Mouse (Mus musculus) Patski (cell line): Measurements from ENCODE around the gene Akr1c19. TPM values are rescaled to one million over a fixed set of nuclear protein-coding genes. Genes with fewer than 3 reads are reported as not detected.
"Not testable (repeated sequence)": the region's sequence is repeated elsewhere in the genome, so short reads cannot be mapped to it uniquely, and the experiment has no call there.

ENCODE experiments used
- ATAC-seq: fragments of 100-300 bp; one replicate; pipeline ENCODE4 v1.8.0; 2021
- CTCF ChIA-PET: fragments of 350-600 bp; sonication (Branson Sonifier 250); formaldehyde crosslinking; loops from one replicate; lab custom pipeline; 2022; ENCODE audit warnings: inconsistent platforms; lab: Charles Lee
- POLR2A ChIA-PET: fragments of 350-600 bp; sonication (Branson Sonifier 250); formaldehyde crosslinking; loops from one replicate; lab custom pipeline; 2022; ENCODE audit warnings: antibody characterized with exemption, inconsistent platforms; lab: Charles Lee
- DNase-seq: peaks from one replicate; pipeline ENCODE4 v3.0.0-alpha.2; 2011; ENCODE audit warnings: low read depth, low spot score
- H3K27me3 ChIP-seq: fragments of 371-371 bp; one replicate; pipeline ENCODE4 v1.5.1; 2021
- CTCF ChIP-seq: fragments of 100-300 bp; IDR thresholded peaks from one replicate; pipeline ENCODE4 v1.5.1; 2021
- in situ Hi-C: fragments of 300-500 bp; cut with MboI; formaldehyde crosslinking; loops from 3 replicates; pipeline ENCODE4 v1.11.1; 2018; ENCODE audit warnings: low pct_unique_long_range_greater_than_20kb, mixed read lengths
- polyA plus RNA-seq: library from polyadenylated mRNA; unstranded; gene quantifications from one replicate; pipeline ENCODE4 v1.2.3, GENCODE M21; 2021

Gene Akr1c19
- polyA plus RNA-seq, 1 experiment from 2014 or later = 3.7 TPM

- DNase-seq (no peak), ATAC-seq (no peak)
- ChIA-PET CTCF (interaction anchor here (1.2 to 1.3 kb wide), 2 partner anchors 13 to 45 kb away, joined by 3 to 4 read pairs; no protein-coding TSS in a partner anchor), POLR2A (no interaction called here)
- no peak for TF ChIP-seq CTCF
- no peaks in the 10 kb centered on the region for H3K27me3 ChIP-seq
- in situ Hi-C loops = no loop called here
These were observed 2.5 kb downstream of the Akr1c19 start for GRCm38 (mm10) chr13:4230841-4231623.

- ChIA-PET CTCF (interaction anchor here (1.3 to 1.4 kb wide), 2 partner anchors 15 to 104 kb away, joined by 3 to 4 read pairs; no protein-coding TSS in a partner anchor), POLR2A (no interaction called here)
- TF ChIP-seq CTCF = no peak
- no peak for DNase-seq
- H3K27me3 ChIP-seq = no peaks in the 10 kb centered on the region
- no peak for ATAC-seq
- in situ Hi-C loops = no loop called here
These were observed 4.6 kb downstream of the Akr1c19 start for GRCm38 (mm10) chr13:4233135-4233534.

- CTCF ChIA-PET = interaction anchor here (1.4 kb wide), 1 partner anchor 104 kb away, joined by 4 read pairs; no protein-coding TSS in a partner anchor
- in situ Hi-C loops = no loop called here
- POLR2A ChIA-PET = no interaction called here
These were observed 5.2 kb downstream of the Akr1c19 start for GRCm38 (mm10) chr13:4233536-4234172.

GRCm38 (mm10) chr13:4244861-4245559 is 16.5 kb downstream of the Akr1c19 start:
- no peaks in the 10 kb centered on the region for H3K27me3 ChIP-seq
- in situ Hi-C loops = no loop called here
- no peak for TF ChIP-seq CTCF
- ChIA-PET CTCF (interaction anchor here (1.4 kb wide), 1 partner anchor 15 kb away, joined by 4 read pairs; no protein-coding TSS in a partner anchor), POLR2A (interaction anchor here (1.2 kb wide), 1 partner anchor 8 kb away, joined by 3 read pairs; no protein-coding TSS in a partner anchor)
- DNase-seq = no peak
- no peak for ATAC-seq

More at GRCm38 (mm10) chr13:4233536-4234172, 5.2 kb downstream of the Akr1c19 start:
- no peaks in the 10 kb centered on the region for H3K27me3 ChIP-seq
- no peak for ATAC-seq
- DNase-seq = no peak
- TF ChIP-seq CTCF = no peak

GRCm38 (mm10) chr13:4249347-4249746 is 20.8 kb downstream of the Akr1c19 start:
- ATAC-seq (no peak), DNase-seq (no peak)
- TF ChIP-seq CTCF = no peak
- no peaks in the 10 kb centered on the region for H3K27me3 ChIP-seq
- ChIA-PET POLR2A (no interaction called here), CTCF (no interaction called here)
- in situ Hi-C loops = no loop called here

- DNase-seq, in situ Hi-C loops, POLR2A ChIA-PET, ATAC-seq, H3K27me3 ChIP-seq: not testable (repeated sequence)
- CTCF ChIA-PET = interaction anchor here (1.1 kb wide), 1 partner anchor 56 kb away, joined by 3 read pairs; no protein-coding TSS in a partner anchor
These were observed 28.4 kb downstream of the Akr1c19 start for GRCm38 (mm10) chr13:4256894-4257293.

GRCm38 (mm10) chr13:4257349-4257748 is 28.8 kb downstream of the Akr1c19 start:
- no peaks in the 10 kb centered on the region for H3K27me3 ChIP-seq
- in situ Hi-C loops = no loop called here
- CTCF ChIA-PET = interaction anchor here (1.1 kb wide), 1 partner anchor 57 kb away, joined by 3 read pairs; no protein-coding TSS in a partner anchor
- DNase-seq (no peak), ATAC-seq (no peak)
- POLR2A ChIA-PET = no interaction called here
- no peak for TF ChIP-seq CTCF

- in situ Hi-C loops = no loop called here
- no peak for TF ChIP-seq CTCF
- H3K27me3 ChIP-seq = no peaks in the 10 kb centered on the region
- DNase-seq = no peak
- no peak for ATAC-seq
- POLR2A ChIA-PET = no interaction called here
- CTCF ChIA-PET = no interaction called here
These were observed 36.1 kb downstream of the Akr1c19 start for GRCm38 (mm10) chr13:4264612-4265011.

- in situ Hi-C loops = no loop called here
- no peak for ATAC-seq
- DNase-seq = no peak
- ChIA-PET CTCF (no interaction called here), POLR2A (no interaction called here)
- TF ChIP-seq CTCF = no peak
- H3K27me3 ChIP-seq = no peaks in the 10 kb centered on the region
These were observed 36.5 kb downstream of the Akr1c19 start for GRCm38 (mm10) chr13:4265047-4265446.

- CTCF ChIA-PET, H3K27me3 ChIP-seq, in situ Hi-C loops, POLR2A ChIA-PET, DNase-seq, ATAC-seq: not testable (repeated sequence)
These were observed 37.0 kb downstream of the Akr1c19 start for GRCm38 (mm10) chr13:4265455-4265854.
